Mouse (Mus musculus) layer of hippocampus, adult 2 months (tissue): ENCODE data around the gene Mboat7. TPM values are rescaled to one million over a fixed set of nuclear protein-coding genes. Genes with fewer than 3 reads are reported as not detected.
A peak's percentile ranks its signal among the peaks of the same experiment; 100 is the strongest.

Source experiments
- DNase-seq, 2 experiments: peaks; one replicate each; pipeline ENCODE4 v3.0.0; 2022; ENCODE audit warnings: low spot score in 2 of 2
- H3K27ac ChIP-seq: fragments of 200-600 bp; 2 replicates; pipeline ENCODE4 v1.8.1; 2022
- H3K4me3 ChIP-seq: fragments of 200-600 bp; 2 replicates; pipeline ENCODE4 v1.8.1; 2022; ENCODE audit warnings: mild to moderate bottlenecking
- CTCF ChIP-seq: fragments of 200-600 bp; conservative IDR thresholded peaks from 2 replicates; pipeline ENCODE4 v1.8.1; 2022; ENCODE audit warnings: antibody characterized with exemption, mild to moderate bottlenecking, moderate library complexity
- microRNA-seq, 2 experiments: library from miRNA; unstranded; fragments of <30 nt; microRNA quantifications; one replicate each; pipeline ENCODE4 v1.2.0; 2021
- total RNA-seq, 2 experiments: library from RNA; stranded (reverse); gene quantifications; 2 replicates each; pipeline ENCODE4 v1.2.3; 2021

Mboat7 gene
- total RNA-seq, 2 experiments from 2014 or later, result 160 to 170 TPM

- no peak for DNase-seq
- no peak for TF ChIP-seq CTCF
- peak overlapping the region; percentile 36; the same call in 1 of the 2 replicates for H3K27ac ChIP-seq
- H3K4me3 ChIP-seq, result peak overlapping the region; percentile 95
Observed at GRCm38 (mm10) chr7:3646188-3646587, 47.1 kb downstream of the Mboat7 start.

DNA sequence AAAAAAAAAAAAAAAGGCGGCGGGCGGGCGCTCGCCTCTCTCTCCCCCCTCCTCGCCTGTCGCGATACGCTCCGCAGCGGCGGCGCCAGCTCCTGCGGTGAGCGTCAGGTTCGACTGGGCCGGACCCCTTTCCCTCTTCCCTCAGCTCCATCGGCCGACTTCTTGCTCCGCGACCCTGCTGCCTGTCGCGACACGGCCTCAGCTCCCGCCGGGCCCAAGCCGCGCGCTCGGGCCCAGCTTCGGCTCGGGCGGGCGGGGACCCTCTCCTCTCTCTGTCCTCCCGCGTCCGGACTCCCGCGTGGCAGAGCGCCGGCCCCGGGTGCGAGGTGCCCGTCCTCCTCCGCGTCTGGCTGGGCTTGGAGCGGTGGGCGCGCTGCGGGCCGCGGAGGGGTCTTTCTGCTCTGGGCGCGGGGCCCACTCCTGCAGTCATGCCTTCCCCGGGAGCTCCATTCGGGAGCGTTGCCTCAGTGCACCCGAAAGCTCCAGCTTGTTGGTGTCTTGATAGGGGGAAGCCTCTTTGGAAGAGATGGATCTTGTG, 47.8 kb downstream of the Mboat7 start:
- DNase-seq, result no peak
- peak overlapping the region; percentile 95 for H3K4me3 ChIP-seq
- H3K27ac ChIP-seq, result peak overlapping the region; percentile 98
- TF ChIP-seq CTCF, result no peak

GRCm38 (mm10) chr7:3644672-3645487, 48.4 kb downstream of the Mboat7 start, which contains the start of gene Cnot3:
Gene Cnot3 (plus strand): TSS chr7:3645268.
- TF ChIP-seq CTCF, result no peak
- DNase-seq, result peak; percentile 97 to 100

DNA sequence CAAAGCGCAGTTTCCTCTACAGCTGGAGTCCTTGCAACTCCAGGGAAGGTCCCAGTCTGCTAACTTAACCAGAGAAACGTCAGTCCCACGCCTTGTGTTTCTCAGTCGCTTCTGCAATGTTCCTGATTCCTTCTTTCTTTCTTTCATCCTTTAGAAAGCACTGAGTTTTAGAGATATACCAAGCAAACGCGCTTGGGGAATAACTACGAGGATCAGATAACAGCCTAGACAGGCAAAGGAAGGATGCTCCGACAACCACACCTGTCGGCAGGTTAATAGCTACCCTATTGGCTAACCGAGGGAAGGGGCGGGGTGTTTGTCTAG, 49.0 kb downstream of the Mboat7 start:
- no peak for TF ChIP-seq CTCF
- Histone ChIP-seq H3K27ac (peak overlapping the region; percentile 68), H3K4me3 (peak overlapping the region; percentile 60)
- DNase-seq, result no peak

More at GRCm38 (mm10) chr7:3644672-3645487, 48.4 kb downstream of the Mboat7 start, which contains the start of gene Cnot3:
- Histone ChIP-seq H3K4me3 (peak within 1 kb of the TSS; percentile 95), H3K27ac (peak within 1 kb of the TSS; percentile 98)

GRCm38 (mm10) chr7:3643843-3644242, 49.5 kb downstream of the Mboat7 start:
- DNase-seq, result no peak

GRCm38 (mm10) chr7:3643412-3643811, 49.9 kb downstream of the Mboat7 start:
- no peak for TF ChIP-seq CTCF
- no peak for DNase-seq
- Histone ChIP-seq H3K4me3 (no peak overlapping the region), H3K27ac (no peak overlapping the region)

More at GRCm38 (mm10) chr7:3643843-3644242, 49.5 kb downstream of the Mboat7 start:
- TF ChIP-seq CTCF, result no peak
- Histone ChIP-seq H3K27ac (peak overlapping the region; percentile 68), H3K4me3 (peak overlapping the region; percentile 60)

- H3K4me3 ChIP-seq, result peak overlapping the region; percentile 86
- no peak for TF ChIP-seq CTCF
- H3K27ac ChIP-seq, result peak overlapping the region; percentile 96
- DNase-seq, result no peak
Observed at GRCm38 (mm10) chr7:3630478-3630815, 62.9 kb downstream of the Mboat7 start.

DNA sequence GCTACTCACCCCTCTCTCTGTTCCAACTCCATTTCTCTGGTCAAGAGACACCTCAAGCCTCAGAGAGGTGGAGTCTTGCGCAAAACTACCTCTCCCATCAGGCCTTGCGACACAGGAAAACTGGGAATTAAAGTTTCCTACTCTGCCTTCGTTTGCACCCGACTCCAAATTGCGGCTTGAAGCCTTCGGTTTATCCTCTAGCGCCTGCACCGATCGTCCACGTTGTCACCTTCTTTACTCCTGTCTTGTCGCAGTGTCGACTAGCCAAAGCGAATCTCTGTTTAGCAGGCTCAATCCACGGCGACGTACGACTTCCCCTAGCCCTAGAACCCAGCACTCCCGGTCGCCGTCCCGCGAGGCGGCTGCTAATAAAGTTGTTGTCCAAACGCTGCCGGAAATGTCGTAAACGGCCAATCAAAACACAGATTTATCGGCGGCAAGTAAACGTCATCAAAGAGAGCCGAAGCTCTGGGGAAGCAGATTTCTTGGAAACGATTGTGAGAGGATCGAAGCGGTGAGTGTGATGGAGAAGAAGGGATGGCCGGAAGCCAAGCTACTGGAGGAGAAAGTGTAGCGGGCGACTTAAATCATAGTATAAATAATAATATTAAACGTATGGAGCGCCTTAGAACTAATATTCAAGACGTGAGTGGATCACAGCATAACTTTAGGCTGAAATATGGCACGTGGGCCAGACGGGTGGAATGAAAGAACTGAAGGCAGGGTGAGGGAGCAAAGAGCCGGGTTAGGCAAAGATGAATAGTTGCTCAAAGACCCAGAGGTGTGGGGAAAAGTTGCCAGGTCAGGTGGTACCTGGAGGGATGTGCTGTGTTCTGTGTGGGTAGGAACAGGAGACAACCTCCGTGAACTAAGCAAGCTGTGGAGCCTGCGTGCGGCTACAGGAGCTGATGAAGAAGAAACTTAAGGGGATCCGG, 63.5 kb downstream of the Mboat7 start, which contains the start of the genes Tfpt and Prpf31:
TSS of gene Tfpt (minus strand) at position 387 of the 935 bp plus-strand sequence.
TSS of gene Prpf31 (plus strand) at position 443 of the 935 bp plus-strand sequence.
- Histone ChIP-seq H3K27ac (peak within 1 kb of the TSS; percentile 96), H3K4me3 (peak within 1 kb of the TSS; percentile 86)
- peak; percentile 93 to 94 for DNase-seq
- TF ChIP-seq CTCF, result no peak

- Histone ChIP-seq H3K27ac (peak overlapping the region; percentile 96), H3K4me3 (peak overlapping the region; percentile 86)
- TF ChIP-seq CTCF, result no peak
- no peak for DNase-seq
Observed at GRCm38 (mm10) chr7:3629030-3629429, 64.3 kb downstream of the Mboat7 start.

Small RNAs within 50 kb of the gene (microRNA-seq; reads per million reads assigned to microRNA genes)
- 4.1 to 5.8 reads per million in 2 experiments for gene Mir3572

Other genes starting within 250 kb of the Mboat7 start
- not detected for gene Tarm1, start 190.9 kb downstream of the Mboat7 start, total RNA-seq
- gene Oscar, start 77.4 kb downstream of the Mboat7 start, total RNA-seq, result 1 to 10 TPM in 1 of 2 experiments, under 1 TPM in 1; 0.56 to 1.5 TPM
- 100 to 1,000 TPM; 537 to 571 TPM for gene Ndufa3, start 76.2 kb downstream of the Mboat7 start, total RNA-seq
- gene Tfpt, start 63.6 kb downstream of the Mboat7 start, total RNA-seq, result 10 to 100 TPM; 43.7 to 51.9 TPM
- 10 to 100 TPM; 55.5 to 59.2 TPM for gene Prpf31, start 63.5 kb downstream of the Mboat7 start, total RNA-seq
- 10 to 100 TPM; 67.9 to 71.5 TPM for gene Cnot3, start 48.3 kb downstream of the Mboat7 start, total RNA-seq
- 1 to 10 TPM; 5.3 to 5.6 TPM for gene Leng1, start 27.7 kb downstream of the Mboat7 start, total RNA-seq
- 1 to 10 TPM; 4.3 to 9.7 TPM for gene Tmc4, start 16.0 kb downstream of the Mboat7 start, total RNA-seq
- 10 to 100 TPM; 80.2 to 84.8 TPM for gene Tsen34, start 660 bp downstream of the Mboat7 start, total RNA-seq
- 100 to 1,000 TPM; 387 to 404 TPM for gene Rps9, start 10.5 kb upstream of the Mboat7 start, total RNA-seq
- gene Pirb, start 26.9 kb upstream of the Mboat7 start, total RNA-seq, result under 1 TPM in 1 of 2 experiments, not detected in 1; 0.36 TPM
- not detected for gene Gm15448, start 132.2 kb upstream of the Mboat7 start, total RNA-seq
- gene Pira2, start 151.5 kb upstream of the Mboat7 start, total RNA-seq, result not detected
- not detected for gene Gm14548, start 204.6 kb upstream of the Mboat7 start, total RNA-seq
- gene Lilra6, start 222.0 kb upstream of the Mboat7 start, total RNA-seq, result not detected